Mouse (Mus musculus) urinary bladder, postnatal 0 days (tissue): ENCODE data around the gene Fbxo22. TPM values are rescaled to one million over a fixed set of nuclear protein-coding genes. Genes with fewer than 3 reads are reported as not detected.

Source experiments
- polyA plus RNA-seq: library from polyadenylated mRNA; unstranded; fragments of >200 nt; fragmentation: Nextera tagmentation; extraction: Ambion mirVana; gene quantifications from 2 replicates; pipeline ENCODE4 v1.2.1, GENCODE M21; 2015

Fbxo22 gene
- polyA plus RNA-seq = 36.0 and 37.3 TPM in 2 replicates

GRCm38 (mm10) chr9:55208790-55209481 is at the start of gene Fbxo22:
Gene Fbxo22, plus strand, starts transcription at chr9:55208925.

Other genes with a start within 250 kb of the Fbxo22 start
- gene Chrna5, start 228.0 kb upstream of the Fbxo22 start, polyA plus RNA-seq = 0.11 TPM in 1 of 2 replicates, not detected in the other
- 0.08 TPM in 1 of 2 replicates, not detected in the other for gene Chrna3, start 182.4 kb upstream of the Fbxo22 start, polyA plus RNA-seq
- 0.04 TPM in 1 of 2 replicates, not detected in the other for gene Chrnb4, start 160.1 kb upstream of the Fbxo22 start, polyA plus RNA-seq
- gene Ube2q2, start 60.1 kb upstream of the Fbxo22 start, polyA plus RNA-seq = 25.7 and 29.9 TPM in 2 replicates
- 0.57 and 0.71 TPM in 2 replicates for gene Nrg4, start 117.9 kb downstream of the Fbxo22 start, polyA plus RNA-seq
- gene Tmem266, start 118.0 kb downstream of the Fbxo22 start, polyA plus RNA-seq = 0.05 TPM in 1 of 2 replicates, not detected in the other